Mouse (Mus musculus) macrophage (primary cell): ENCODE data around the gene Olfr1269. TPM values are rescaled to one million over a fixed set of nuclear protein-coding genes. Genes with fewer than 3 reads are reported as not detected.

Experiments used
- H3K27ac ChIP-seq: fragments of 350-480 bp; formaldehyde crosslinking; 2 replicates; pipeline ENCODE4 v1.9.0; 2021
- H3K36me3 ChIP-seq: fragments of 350-480 bp; formaldehyde crosslinking; 2 replicates; pipeline ENCODE4 v1.9.0; 2021; ENCODE audit errors: inconsistent target
- H3K4me3 ChIP-seq: fragments of 350-480 bp; formaldehyde crosslinking; 2 replicates; pipeline ENCODE4 v1.9.0; 2021; ENCODE audit errors: inconsistent target
- H3K79me2 ChIP-seq: fragments of 350-480 bp; formaldehyde crosslinking; 2 replicates; pipeline ENCODE4 v1.9.0; 2021; ENCODE audit errors: inconsistent target
- WGBS: methylation state at CpG from one replicate; pipeline ENCODE4 v1.1.7; 2026; ENCODE audit warnings: inconsistent platforms; ENCODE audit not compliant: missing documents; 5-methylcytosine and 5-hydroxymethylcytosine counted together
- polyA plus RNA-seq: library from polyadenylated mRNA; stranded (reverse); fragments of 250-400 nt; gene quantifications from 3 replicates; pipeline ENCODE4 v1.2.4, GENCODE M21; 2018; ENCODE audit warnings: inconsistent platforms
- total RNA-seq, 78 experiments: library from RNA; depleted of rRNA; stranded (reverse); fragments of 250-400 nt; gene quantifications; 1 replicate in 9 of 78; 2 replicates in 24 of 78; 3 replicates in 43 of 78; 4 replicates in 2 of 78; pipeline ENCODE4 v1.2.4; 2018; ENCODE audit warnings: inconsistent platforms in 56 of 78

The Olfr1269 gene
- not detected for total RNA-seq (2018; cell fraction: chromatin; rRNA removed)
- total RNA-seq (2018; cell fraction: cytosol; rRNA removed), result not detected
- not detected for total RNA-seq (2018; cell fraction: nucleus; rRNA removed)
- polyA plus RNA-seq, result not detected in 3 replicates

- Histone ChIP-seq H3K27ac (no peak within 1 kb of the TSS), H3K79me2 (no peaks in the 10 kb centered on the region), H3K4me3 (no peak within 1 kb of the TSS), H3K36me3 (no peaks in the 10 kb centered on the region)
- WGBS, result 67% methylated on average over 1 of the region's 1 CpGs
Measured at GRCm38 (mm10) chr2:90121312-90121711, at the start of gene Olfr1269. Gene Olfr1269, minus strand, starts transcription at chr2:90121412.

- no peak overlapping the region for H3K27ac ChIP-seq
- no peak overlapping the region for H3K4me3 ChIP-seq
- no peaks in the 10 kb centered on the region for H3K36me3 ChIP-seq
- H3K79me2 ChIP-seq, result no peaks in the 10 kb centered on the region
- 90% methylated on average over 9 of the region's 9 CpGs for WGBS
Measured at GRCm38 (mm10) chr2:90153916-90154315, 32.7 kb upstream of the Olfr1269 start.

GRCm38 (mm10) chr2:90152991-90153390 is 31.8 kb upstream of the Olfr1269 start, which contains the start of gene Olfr1270:
Gene Olfr1270, minus strand, starts transcription at chr2:90153091.
- Histone ChIP-seq H3K79me2 (no peaks in the 10 kb centered on the region), H3K4me3 (no peak within 1 kb of the TSS), H3K36me3 (no peaks in the 10 kb centered on the region), H3K27ac (no peak within 1 kb of the TSS)
- 71% methylated on average over 3 of the region's 3 CpGs for WGBS

GRCm38 (mm10) chr2:90142196-90142595 is 21.0 kb upstream of the Olfr1269 start, which contains the start of gene Olfr32:
Gene Olfr32, minus strand, starts transcription at chr2:90142296.
- Histone ChIP-seq H3K79me2 (no peaks in the 10 kb centered on the region), H3K4me3 (no peak within 1 kb of the TSS), H3K27ac (no peak within 1 kb of the TSS), H3K36me3 (no peaks in the 10 kb centered on the region)

GRCm38 (mm10) chr2:90070065-90070464 is 51.1 kb downstream of the Olfr1269 start:
- no peaks in the 10 kb centered on the region for H3K36me3 ChIP-seq
- H3K27ac ChIP-seq, result no peak overlapping the region
- no peak overlapping the region for H3K4me3 ChIP-seq
- 71% methylated on average over 2 of the region's 2 CpGs for WGBS
- H3K79me2 ChIP-seq, result no peaks in the 10 kb centered on the region

Other genes starting within 250 kb of the Olfr1269 start
- gene Olfr1257, start 243.0 kb downstream of the Olfr1269 start, polyA plus RNA-seq, result not detected in 3 replicates
- not detected in 3 replicates for gene Olfr1258, start 194.1 kb downstream of the Olfr1269 start, polyA plus RNA-seq
- gene Olfr1259, start 172.7 kb downstream of the Olfr1269 start, polyA plus RNA-seq, result not detected in 3 replicates
- not detected in 3 replicates for gene Olfr1260, start 147.1 kb downstream of the Olfr1269 start, polyA plus RNA-seq
- gene Olfr1261, start 130.2 kb downstream of the Olfr1269 start, polyA plus RNA-seq, result not detected in 3 replicates
- gene Olfr1262, start 121.3 kb downstream of the Olfr1269 start, polyA plus RNA-seq, result not detected in 3 replicates
- not detected in 3 replicates for gene Olfr1263, start 109.3 kb downstream of the Olfr1269 start, polyA plus RNA-seq
- not detected in 3 replicates for gene Olfr1264, start 95.8 kb downstream of the Olfr1269 start, polyA plus RNA-seq
- not detected in 3 replicates for gene Olfr1265, start 86.1 kb downstream of the Olfr1269 start, polyA plus RNA-seq
- gene Olfr140, start 57.8 kb downstream of the Olfr1269 start, polyA plus RNA-seq, result not detected in 3 replicates
- not detected in 3 replicates for gene Olfr32, start 20.9 kb upstream of the Olfr1269 start, polyA plus RNA-seq
- not detected in 3 replicates for gene Olfr1270, start 31.7 kb upstream of the Olfr1269 start, polyA plus RNA-seq
- not detected in 3 replicates for gene Olfr1506, start 103.1 kb upstream of the Olfr1269 start, polyA plus RNA-seq
- gene Olfr142, start 136.2 kb upstream of the Olfr1269 start, polyA plus RNA-seq, result not detected in 3 replicates
- not detected in 3 replicates for gene Olfr1271, start 149.6 kb upstream of the Olfr1269 start, polyA plus RNA-seq
- not detected in 3 replicates for gene Olfr1272, start 171.4 kb upstream of the Olfr1269 start, polyA plus RNA-seq
- not detected in 3 replicates for gene Gm13769, start 200.8 kb upstream of the Olfr1269 start, polyA plus RNA-seq